Mouse (Mus musculus): ENCODE results near the gene Scarf1.
A peak's percentile ranks its signal among the peaks of the same experiment; 100 is the strongest.

Gene Scarf1

DNA sequence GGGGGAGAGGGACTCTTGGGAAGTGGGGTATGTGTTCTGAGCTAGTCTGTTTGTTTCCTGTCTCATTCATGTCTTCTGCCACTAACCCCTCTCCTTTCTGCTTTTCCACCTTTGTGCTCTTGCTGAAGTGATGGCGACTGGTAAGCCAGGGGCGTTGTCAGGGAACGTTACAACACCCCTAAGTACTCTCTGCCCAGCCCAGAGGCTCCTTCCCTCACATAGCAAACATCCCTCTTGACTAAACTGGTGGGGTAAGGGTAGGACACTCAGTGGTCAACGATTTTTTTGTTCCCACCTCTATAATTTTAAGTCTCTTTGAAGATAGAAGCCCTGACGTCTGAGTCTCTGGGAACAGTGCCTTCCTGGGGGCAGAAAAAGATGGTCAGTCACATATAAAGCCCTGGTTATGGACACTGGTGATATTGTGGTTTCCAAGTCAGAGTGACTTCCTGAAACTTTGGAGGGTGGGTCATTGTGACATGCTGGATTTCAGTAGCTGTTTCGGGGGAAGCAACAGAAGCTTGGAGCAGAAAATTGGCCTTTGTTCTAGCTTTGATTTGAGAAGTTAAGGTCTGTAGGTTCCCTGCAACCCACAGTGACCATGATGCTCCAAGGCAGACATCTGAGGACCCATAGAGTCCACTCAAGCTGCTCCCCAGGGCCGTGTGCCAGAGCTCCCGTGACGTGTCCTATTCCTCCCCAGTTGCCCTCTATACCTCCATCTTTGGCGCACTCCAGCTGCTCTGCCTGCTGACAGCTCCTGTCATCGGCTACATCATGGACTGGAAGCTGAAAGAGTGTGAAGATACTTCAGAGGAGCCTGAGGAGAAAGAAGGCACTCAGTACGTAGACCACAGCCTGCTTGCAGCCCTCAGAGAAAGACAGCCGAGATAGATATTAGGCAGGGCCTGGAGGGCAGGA is 53.2 kb downstream of the Scarf1 start:
- no peak for DNase-seq (ENCODE audit: low read depth)

DNA sequence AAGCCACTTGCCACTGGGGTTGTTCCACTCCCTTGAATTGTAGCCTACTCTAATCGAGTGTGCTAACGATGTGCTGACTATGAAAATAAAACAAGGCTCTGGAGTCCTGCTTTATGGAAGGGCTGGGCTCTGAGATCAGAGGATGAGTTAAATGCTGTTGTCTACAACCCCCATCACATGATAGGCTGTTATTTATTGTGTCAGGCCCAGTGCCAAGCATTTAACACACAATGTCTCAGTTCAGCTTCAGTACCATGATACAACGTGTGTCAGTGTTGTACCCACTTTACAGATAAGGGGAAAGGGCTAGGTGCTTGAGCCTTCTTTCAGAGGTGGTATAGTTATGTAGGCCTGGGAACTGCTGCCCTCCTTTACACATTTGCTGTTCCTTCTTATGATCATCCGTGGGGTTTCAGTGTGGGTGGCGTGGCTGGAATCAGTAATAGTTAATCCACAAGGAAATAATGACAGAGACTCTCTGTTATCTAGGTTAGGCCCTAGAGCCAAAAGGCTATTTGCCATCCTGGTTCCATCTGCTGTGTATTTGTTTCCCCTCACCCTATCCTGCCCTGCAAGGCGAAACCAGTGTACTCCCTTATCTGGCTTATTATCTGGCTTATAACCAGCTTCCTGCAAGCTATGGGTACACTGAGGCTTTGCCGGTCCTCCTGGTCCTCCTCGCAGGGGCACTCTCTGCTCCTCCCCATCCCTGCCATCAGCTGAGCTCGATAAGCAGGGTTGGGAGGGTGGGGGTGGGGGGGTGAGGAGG is 54.2 kb downstream of the Scarf1 start:
- no peak for DNase-seq (ENCODE audit: low read depth)

DNA sequence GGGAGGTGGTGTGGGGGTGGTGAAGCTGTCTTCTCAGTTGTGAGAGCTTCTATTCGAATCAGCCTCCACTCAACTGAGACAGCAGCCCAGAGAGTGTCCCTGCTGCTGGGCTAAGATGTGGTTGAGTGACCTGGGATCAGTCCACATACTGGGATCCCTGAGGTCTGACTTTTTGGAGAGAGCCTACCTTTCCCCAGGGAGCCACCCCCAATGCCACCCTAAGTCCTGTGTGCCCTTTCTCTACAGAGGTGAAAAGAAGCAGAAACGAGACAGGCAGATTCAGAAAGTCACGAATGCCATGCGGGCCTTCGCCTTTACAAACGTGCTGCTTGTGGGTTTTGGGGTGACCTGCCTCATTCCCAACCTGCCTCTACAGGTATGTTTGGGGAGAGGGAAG is 54.8 kb downstream of the Scarf1 start:
- DNase-seq (ENCODE audit: low read depth): no peak

DNA sequence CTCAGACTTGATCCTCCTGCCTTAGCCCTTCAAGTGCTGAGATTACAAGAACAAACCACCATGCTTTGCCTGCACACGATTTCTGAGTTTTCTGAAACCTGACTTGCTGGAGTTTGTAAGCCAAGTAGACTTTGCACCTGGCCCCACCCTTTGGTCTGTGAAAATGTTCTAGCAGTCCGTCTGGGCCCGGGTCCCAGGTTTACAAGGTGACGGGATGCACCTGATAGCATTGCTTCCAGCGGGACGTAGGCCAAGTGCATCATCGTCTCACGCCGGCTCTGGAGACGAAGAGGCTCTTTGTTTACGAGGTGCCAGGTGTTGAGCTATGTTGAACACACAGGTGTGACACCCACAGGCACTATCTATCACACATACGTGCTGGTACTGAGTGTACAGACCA is 55.6 kb downstream of the Scarf1 start:
- DNase-seq (ENCODE audit: low read depth): no peak

DNA sequence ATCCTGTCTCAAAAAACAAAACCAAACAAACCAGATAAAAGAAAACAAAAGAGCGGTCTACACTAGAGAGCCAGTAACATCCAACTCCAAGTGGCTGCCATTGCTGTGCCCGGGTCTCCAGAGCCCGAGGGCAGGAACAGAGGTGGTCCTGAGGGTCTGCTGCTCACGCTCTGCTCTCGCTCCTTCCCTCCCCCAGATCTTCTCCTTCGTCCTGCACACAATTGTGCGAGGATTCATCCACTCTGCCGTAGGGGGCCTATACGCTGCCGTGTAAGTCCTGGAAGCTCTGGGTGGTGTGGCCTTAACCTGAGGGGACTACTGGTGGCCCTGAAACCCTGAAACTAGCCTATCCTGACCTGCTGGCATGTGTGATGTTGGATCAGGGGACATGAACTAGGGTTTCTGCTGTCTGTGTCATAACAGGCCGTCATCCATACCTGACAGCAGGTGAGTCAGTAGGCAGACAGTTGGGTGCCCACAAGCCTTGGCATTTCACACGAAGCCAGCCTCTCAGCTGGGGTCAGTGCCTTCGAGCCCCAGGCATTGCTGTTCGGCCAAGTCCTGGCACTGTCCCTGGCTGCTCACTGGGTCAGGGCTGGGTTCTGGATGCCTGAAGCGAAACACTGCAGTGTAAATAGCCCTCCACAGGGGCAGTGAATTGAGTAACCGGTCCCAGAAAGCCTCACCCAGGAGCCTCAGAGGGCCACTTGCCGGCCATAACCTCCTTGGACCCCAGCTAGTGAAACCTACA is 57.2 kb downstream of the Scarf1 start:
- no peak for DNase-seq (ENCODE audit: low read depth)

DNA sequence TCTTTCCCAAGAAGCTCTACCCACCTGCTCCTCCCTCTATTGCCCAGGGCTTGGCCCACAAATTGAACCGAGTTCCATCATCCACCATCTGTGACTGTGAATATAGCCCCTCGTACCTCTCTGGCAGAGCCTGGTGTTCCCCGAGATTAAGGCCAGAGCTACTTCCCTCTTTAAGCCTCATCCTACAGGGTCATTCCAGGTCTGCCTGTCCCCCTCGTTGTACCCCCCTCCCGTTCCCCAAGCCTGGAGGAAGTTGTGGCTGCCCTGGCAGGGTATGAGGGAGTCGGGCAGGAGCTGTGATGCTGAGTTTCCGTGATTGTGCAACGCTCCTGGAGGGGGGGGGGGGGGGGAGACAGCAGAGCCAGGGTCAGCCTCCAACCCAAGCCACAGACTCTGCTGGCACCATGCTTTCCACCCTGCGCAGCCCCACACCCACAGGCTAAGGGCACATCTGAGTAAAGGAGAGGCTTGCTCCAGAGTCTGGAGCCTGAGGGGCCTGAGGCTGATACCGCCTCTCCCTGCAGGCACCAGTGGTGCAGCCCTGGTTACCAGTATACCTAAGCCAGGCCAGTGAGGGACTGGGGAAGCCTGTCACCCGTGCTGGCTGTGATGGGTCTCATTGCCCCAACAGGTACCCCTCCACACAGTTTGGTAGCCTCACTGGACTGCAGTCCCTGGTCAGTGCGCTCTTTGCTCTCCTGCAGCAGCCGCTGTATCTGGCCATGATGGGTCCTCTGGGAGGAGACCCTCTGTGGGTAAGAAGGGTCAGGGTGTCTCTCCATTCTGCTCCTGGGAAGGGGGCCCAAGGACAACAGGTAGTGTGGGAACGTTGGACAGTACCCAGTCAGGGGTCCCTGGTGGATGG is 58.0 kb downstream of the Scarf1 start:
- DNase-seq (ENCODE audit: low read depth): no peak

DNA sequence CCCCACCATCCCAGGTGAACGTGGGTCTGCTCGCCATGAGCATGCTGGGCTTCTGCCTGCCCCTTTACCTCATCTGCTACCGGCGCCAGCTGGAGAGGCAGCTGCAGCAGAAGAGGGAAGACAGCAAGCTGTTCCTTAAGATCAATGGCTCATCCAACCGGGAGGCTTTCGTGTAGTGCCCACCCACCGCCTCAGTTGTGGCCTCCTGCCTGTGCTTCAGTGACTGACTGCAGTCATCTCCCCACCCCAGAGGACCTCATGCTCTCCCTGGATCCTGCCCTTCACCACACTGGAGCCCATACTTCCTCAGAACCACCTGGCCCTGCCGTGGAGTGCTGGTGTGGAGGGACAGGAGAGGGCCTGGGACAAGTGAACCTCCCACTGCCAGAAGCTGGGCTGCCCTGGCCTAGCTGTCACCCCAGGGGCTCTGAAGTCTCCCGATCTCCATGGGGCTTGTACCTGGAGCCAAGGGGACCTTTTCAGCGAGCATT is 59.0 kb downstream of the Scarf1 start:
- DNase-seq (ENCODE audit: low read depth): no peak

DNA sequence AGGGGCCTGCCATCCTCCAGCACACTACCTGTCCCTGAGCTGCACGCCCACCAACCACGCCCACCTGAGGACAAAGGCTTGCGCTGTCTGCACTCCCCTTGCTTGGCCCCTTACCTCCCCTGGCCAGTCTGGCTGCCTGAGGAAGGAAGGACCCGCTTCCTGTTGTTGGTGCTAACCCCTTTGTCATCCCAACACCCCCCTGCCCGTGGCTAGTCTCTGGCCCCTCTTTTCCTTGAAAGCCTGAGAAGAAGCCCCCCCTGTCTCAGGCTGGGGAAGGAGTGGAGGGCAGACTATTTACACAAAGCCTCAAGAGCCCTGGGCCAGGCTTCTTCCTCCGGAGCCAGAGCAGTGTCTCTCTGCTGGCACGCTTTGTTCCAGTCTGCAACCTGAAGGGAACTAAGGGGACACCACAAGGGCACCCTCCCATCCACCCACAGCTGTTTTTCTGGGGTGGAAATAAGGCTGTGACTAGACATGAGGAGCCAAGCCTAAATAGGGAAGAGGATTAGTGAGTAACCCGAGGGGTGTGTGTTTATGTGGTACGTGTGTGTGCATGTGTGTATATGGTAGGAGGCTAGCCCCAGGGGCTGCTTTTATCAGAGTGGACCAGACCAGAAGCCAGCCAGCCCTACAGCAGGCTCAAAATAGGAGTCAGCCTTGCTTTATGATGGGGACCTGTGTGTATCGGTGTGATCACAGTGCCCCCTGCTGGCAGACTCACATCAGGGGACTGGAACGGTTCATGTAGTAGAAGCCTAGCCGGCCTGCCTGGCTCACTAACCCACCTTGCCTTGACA is 59.7 kb downstream of the Scarf1 start:
- peak; percentile 96 for DNase-seq (ENCODE audit: low read depth)

DNA sequence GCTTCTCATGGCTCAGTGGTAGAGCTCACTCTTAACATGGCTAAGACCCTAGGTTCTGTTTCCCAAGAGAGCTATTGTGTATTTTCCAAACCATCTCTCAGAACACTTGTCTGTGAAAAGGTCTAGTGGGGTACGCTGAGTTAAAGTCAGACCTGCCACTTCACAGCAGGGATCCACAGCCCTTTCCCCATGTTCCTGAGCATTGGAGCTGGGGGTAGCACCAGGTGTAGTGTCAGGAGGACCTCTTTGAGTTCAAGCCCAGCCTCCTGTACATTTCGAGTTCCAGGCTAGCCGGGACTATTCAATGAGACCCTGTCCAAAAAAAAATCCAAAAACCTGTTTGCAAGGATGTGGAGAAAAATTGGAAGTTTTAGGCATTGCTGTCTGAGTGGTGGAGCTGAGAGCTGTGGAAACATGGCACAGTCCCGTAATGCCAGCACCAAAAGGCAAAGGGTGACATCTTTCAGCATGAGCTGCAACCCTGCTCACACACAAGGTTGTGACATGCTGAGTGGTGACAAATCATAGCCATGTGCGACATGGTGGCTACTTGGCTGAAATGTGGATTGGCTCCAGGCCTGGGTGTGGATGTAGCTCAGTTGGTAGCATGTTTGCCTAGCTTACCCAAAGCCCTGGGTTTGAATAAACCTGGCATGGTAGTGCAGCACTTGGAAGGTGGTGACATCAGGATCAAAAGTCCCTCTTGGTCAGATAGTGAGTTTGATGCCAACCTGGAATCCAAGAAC is 61.2 kb downstream of the Scarf1 start:
- DNase-seq (ENCODE audit: low read depth): no peak

DNA sequence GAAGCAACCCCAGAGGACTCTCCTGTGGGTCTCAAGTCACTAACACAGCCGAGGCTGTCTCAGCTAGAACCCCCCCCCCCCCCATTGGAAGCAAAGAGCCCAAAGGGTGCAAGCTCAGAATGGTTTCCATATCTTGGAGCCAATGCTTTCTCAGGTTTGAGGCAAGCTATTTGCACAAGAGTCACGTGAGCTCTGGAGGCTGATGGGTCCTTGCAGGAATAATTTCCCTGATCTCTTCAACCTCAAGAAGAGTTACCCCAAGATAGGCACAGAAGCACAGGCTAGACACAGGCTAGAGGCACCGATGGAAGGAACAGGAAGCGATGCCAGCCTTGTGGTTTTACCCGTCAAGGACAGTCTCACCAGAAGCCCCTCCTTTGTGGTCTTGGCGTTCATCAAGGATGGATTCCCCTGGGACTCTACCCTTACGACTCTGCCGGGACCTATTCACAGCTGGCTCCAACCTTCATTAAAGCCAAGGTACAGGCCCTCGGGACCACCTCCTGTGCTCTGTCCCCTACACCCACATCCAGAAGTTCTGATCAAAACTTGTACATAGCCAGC is 62.3 kb downstream of the Scarf1 start:
- DNase-seq (ENCODE audit: low read depth): no peak
